Mouse (Mus musculus): Measurements from ENCODE around the gene Klhl29.

DNA sequence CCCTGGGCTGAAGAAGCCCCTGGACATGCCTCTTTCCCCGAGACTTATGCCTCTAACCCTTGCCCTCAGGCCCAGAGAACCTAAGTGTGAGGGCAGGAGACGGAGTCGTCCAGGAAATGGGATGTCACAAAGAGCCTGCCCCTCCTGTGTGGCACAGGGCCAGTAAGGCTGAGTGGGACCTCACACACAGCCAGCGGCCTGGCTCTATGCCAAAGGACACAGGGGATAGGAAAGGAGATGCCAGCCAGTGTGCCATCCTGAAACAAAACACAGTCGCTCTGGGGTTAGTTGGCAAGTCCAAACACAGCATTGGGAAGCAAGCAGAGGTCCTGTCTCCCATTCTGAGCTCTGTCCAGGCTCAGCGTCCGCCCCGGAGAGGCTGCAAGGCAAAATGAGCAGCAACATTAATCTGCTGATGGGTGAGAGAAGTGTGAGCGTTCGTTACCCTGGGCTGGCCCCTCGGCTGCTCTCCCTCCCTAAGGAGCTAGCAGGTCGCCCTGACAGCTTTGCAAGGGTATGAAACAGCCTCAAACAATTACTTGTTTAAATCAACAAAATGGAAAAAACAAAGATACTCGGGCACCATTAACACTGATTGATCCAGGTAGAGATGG is 274.0 kb downstream of the Klhl29 start:
- no peak for TF ChIP-seq POLR2A (IDR thresholded peaks at IDR 0.05; ENCODE audit: insufficient read length, low read depth)
- no peak for TF ChIP-seq MAX (IDR thresholded peaks at IDR 0.05; ENCODE audit: low read depth)
- TF ChIP-seq USF1 (IDR thresholded peaks at IDR 0.05; ENCODE audit: low read depth): no peak
- no peak for TF ChIP-seq POLR2AphosphoS2 (IDR thresholded peaks at IDR 0.05; ENCODE audit: insufficient read length, low read depth)

Measured in myocyte (in vitro differentiated cells).